Mouse (Mus musculus): Measurements from ENCODE around the gene Cnr1.

The Cnr1 gene

DNA sequence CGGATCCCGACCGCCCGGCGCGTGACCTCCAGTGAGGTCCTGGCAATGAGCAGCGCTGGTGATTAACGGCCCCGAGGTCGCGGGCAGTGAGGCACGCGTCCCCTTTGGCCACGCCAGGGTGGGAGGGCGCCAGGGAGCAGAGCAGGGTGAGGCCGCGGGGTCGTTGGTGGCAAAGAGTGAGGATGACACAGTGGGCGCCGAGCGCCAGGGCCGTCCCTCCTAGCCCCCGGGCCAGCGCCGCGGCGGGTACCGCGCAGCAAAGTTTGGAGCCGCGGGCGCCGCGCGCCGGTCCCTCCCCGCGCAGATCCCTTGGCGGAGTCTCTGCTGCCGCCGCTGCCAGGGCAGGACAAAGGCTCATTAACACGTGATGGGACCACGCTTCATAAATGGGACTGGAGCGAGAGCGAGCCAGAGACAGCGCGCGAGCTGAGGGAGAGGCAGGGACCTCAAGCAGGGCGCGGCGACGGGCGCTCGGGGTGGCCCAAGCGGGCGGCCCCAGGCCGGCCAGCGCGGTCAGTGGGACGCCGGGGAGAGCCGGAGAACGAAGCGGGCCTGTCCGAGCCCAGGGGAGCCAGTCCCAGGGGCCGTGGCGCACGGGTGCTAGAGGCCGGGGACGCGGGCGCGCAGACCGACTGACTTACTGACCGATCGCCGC lies at the start of gene Cnr1:
Cnr1 (plus strand) TSS at position 360 of the 655 bp plus-strand sequence.
- DNase-seq (ENCODE audit: low spot score in 2 of 2) = peak; percentile 39 to 57

DNA sequence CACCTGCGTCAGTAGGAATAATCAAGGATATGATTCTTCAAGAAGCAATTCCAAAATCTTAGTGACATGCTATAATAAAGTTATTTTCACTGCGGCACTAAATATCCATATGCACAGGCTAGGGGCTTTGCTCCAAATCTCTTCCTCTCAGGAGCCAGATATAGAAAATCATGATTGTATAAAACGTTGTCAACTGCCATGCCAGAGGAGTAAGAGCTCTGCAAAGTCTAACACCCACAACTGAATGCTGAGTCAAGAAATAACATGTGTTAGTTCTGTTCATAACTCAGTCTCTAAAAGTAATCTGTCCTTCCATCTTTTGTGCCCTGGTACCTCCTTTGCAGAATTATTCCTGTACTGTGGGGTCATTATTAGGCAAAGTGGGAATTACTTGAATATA lies 44.4 kb upstream of the Cnr1 start:
- DNase-seq (ENCODE audit: low spot score in 2 of 2) = no peak

DNA sequence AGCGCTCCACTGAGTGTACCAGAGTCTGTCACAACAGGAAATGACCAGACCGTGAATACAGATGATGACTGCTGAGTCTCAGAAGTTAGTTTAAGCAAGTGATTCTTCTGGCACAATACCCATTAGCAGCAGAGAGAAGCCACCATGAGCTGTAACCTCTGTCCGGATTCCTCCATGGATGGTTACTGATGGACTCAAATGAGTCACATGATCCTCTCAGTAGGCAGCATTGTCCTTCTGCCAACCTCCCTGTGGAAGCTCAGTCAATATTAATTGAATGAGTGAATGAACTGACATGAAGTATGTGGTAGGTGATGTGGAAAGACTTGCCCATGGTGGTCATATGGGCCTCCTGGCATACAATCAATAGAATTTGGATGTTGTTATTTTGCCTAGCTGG lies 38.4 kb upstream of the Cnr1 start:
- DNase-seq (ENCODE audit: low spot score in 2 of 2) = no peak

DNA sequence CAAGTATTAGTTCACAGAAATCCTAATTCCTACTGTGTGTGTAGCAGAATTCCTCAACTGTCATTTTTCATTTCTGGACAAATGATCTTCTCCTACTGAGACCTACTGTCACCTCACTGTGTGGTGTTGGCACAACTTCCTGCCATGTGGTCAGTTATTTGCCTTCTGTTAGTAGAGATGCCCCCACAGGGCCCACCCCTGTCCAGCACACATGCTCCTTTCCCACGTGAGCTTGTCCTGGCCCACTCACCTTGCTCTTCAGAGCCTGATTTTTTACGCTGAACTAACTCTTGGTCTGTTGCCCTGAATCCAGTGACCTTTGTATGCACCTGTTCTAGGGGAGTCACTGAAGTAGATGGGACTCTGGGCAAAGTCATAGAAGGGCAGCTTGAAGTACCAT lies 34.4 kb upstream of the Cnr1 start:
- no peak for DNase-seq (ENCODE audit: low spot score in 2 of 2)

DNA sequence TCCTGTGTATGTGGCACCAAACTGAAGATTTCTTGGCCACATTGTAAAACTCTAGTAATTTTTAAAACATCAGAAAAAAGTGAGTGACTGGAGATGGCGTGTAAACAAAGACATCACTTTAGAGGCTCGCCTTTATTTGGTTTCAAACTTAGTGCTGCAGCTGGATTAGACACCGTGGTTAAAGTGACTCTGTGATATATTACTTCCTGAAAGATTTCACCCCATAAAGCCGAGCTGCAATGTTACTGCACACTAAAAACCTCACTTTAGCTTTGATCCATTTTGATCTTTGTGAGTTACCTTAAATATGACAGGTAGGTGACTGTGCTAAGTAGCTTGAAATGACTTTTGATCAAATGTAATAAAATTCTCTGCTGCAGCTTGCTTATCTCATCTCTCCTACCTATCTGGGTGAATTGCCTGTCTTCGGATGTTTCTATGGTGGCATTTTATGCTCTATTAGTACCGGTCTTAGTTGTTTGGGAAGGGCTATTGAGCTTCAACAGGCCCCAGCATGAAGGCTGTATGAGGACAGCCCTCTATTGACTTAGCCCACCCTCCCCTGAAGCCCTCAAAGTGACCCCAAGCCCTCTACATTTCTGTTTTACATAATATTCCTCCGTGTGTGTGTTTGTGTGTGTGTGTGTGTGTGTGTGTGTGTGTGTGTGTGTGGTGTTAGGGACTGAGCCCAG lies 32.1 kb upstream of the Cnr1 start:
- DNase-seq (ENCODE audit: low spot score in 2 of 2) = no peak

DNA sequence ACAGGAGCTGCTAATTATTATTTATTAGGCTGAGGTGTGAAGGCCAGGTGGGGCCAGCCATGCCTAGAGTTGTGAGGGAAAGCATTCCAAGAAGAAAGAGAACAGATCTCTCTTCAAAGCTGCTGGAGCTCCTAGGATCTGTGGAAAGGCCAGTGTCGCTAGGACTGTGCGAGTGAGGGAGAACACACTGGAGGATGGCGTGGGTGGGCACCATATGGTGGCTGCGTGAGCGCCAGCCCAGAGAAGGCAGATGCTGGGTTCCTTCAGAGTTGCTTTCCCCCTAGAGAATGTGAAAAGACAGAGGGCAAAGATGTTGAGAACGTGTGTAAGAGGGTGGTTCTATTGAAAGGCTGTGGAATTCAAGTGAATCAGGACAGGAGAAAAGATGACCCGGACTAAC lies 30.6 kb upstream of the Cnr1 start:
- no peak for DNase-seq (ENCODE audit: low spot score in 2 of 2)

DNA sequence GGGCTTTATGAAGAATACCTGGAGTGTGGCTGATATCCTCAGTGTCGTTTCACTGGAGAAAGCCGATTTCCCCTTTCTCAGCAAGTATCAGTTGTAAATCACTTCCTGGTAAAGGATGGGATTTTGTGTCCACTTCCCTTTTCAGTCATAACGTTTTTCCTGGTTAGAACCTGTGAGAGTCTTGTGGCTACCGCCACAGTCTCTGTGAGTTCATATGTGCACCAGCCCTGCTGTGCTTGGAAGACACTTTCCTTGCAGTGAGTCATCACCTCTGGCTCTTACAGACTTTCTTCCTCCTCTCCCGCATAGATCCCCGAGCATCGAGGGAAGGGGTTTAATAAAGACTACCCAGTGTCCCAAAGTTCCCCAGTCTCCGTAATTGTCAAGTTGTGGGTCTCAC lies 29.3 kb upstream of the Cnr1 start:
- no peak for DNase-seq (ENCODE audit: low spot score in 2 of 2)

DNA sequence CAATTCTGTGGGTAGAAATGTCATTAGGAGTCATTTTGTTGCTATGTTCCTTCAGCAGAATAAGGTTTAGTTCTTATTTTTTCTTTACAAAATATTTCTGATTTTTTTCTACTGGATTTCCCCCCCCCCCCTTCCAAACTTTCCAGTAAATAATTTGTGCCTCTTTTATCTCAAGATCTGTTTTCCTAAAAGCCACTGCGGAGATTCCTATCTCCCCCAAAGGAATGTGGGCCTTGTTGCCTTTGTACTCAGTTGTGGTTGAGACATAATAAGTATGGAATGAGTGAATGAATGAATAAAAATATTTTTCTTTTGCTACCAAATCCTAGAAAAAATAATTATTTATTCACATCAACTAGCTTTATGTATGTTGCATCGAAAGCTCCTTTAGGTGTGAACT lies 28.9 kb upstream of the Cnr1 start:
- DNase-seq (ENCODE audit: low spot score in 2 of 2) = no peak

DNA sequence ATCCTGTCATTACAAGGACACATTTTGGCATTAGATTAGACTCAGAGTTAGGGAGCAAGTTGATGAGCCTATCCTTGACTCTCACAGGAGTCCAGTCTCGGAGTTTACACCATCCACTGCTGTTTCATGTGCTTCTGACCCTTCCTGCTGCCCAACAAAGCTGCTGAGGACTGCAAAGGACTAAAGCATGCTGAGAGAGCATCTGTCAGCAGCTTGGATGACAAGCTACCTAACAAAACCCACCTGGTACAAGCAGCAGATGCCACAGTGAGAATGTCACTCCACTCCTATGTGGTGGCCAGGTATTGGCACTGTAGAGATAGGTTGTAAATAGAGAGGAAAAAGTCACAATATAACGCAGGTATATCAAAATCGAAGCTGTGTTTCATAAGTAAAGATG lies 22.7 kb upstream of the Cnr1 start:
- no peak for DNase-seq (ENCODE audit: low spot score in 2 of 2)

DNA sequence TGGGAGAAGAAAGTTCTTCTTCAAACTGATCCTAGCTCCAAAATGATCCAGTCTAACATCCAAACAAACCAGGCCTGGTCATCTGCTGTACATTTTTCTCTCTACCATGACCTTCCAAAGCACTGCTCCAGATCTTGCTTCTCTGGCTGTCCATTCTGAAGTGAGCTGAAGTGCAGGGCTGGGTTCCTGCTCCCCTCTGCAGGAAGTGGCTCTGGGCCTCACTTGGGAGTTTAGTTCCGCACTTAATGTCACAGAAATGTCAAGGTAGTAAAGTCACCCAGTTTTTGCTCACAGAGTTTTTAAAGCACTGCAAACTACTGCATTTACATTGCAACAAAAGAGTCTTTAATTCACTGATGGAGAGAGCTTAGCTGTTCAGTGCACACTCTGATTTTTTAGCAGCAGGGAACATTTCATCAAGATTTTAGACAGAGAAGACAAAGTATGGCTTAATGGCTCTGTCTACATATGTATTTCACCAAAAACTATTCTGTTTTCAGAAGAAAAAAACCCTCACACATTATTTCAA lies 20.5 kb upstream of the Cnr1 start:
- DNase-seq (ENCODE audit: low spot score in 2 of 2) = no peak

DNA sequence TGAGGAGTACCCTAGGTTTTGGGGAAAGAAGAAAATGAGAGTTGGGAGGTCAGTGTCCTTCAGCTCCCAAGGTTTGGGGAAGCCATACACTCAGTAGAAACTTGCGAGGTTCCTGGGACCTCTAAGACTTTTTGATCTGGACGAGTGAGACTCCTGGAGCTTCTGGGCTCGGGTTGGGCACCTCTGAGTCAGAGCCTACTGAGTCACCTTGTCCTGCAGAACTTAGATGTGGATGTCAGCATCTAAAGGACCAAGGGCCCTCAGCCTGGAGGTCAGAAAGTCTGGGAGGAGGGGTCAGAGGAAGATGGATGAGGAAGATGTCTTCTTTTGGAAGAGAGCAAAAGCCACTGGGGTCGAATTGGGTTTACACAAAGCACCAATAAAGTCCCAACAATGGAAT lies 19.6 kb upstream of the Cnr1 start:
- DNase-seq (ENCODE audit: low spot score in 2 of 2) = no peak

DNA sequence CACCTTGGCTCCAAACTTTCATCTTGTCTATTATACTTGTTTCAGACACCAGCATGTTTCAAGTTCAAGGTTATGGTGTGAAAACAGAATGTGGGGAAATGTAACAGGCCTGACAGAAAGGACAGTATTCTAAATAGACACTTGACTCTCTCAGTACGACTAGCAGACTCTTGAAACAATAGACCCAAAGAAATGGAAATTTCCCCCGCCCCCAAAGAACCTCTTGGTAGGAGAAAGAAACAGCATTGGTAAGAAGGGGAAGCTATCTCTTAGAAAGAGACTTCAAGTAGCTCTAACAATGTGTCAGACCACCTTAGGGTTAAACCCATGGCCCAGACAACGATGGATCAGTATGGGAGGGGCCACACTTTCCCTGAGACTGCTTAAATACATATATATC lies 15.6 kb upstream of the Cnr1 start:
- no peak for DNase-seq (ENCODE audit: low spot score in 2 of 2)

DNA sequence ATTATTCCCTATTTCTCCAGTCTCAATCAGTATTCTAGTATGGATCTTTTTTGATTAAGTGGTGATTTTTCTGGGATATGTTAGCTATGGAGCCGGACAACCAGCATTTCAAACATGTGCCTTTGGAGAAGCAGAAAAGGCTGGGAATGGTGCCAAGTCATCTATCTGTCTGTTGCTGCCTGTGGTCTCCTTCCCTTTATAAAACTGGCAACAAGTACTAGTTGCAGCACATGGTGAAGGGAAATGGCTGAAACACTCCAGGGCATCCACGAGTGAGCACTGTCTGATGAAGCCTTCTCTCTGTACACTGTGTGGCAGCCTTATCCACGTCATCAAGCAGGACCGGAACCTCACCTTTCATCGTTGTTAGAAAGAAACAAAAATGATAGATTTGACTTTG lies 8.7 kb upstream of the Cnr1 start:
- DNase-seq (ENCODE audit: low spot score in 2 of 2) = no peak

DNA sequence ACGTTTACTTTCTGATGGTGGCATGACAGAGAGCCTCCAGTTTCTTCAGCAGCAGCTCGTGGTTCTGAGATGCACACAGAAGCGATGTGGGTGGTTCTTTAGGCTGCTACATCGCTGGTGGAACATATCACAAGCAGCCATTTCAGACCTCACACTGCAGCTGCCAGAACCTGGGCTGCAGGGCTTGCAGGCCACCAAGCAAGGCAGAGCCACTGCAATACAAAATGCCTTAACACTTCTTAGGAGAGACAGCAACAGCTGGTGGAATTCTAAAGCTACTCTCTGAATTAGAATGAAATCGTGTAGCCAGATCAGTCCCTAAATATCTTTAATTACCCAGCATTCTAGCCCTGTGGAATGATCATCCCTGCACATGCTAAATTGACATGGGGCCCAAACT lies 3.6 kb upstream of the Cnr1 start:
- no peak for DNase-seq (ENCODE audit: low spot score in 2 of 2)

DNA sequence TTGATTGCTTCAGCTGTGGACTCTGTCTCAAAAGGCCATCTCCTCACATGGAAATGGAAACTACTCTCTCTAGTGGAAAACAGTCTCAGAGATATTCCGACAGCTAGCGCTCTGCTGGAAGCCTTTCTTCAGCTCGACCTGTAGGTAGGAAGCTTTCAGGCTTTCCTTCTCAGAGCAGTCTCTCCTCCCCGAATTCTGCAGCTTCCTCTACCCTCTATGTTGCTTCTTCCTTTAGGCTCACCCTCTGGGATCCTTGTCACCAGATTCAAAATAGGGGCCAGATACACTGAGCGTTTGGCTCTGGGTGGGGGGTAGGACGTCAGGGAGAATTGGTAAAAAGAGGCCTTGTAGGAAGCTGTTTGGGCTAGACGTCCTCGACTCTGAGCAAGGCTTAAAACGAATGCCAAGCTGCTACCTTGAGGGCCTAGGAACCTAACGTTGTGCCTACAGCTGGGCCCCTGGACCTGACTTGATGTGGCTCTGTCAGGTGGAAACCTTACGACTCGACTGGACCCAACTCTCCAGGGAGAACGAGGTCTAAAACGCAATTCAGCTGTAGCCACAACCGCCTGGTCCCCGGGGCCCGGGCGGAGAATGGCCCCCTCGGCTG lies 1.1 kb upstream of the Cnr1 start:
- DNase-seq (ENCODE audit: low spot score in 2 of 2) = no peak

DNA sequence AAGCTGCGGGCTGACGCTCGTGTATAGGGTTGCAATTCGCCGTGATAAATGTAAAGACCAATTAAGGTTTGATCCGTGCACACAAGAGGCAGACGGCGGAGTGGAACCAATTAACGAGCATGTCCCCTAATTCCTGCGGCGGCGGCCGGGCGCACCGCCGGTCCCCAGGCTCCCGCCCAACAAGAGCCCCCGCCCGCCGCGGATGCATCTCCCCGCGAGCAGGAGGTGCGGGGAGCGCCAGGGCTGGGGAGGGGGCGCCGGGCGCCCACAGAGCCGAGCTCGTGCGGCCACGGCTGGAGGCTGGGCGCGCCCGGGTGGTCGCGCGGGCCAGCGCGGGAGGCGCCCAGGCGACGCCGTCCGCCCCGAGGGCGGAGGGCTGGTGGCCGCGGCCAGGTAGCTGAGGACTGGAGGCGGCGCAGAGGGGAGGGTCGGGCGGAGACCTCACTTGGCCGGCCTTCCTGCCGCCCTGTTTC lies 596 bp upstream of the Cnr1 start:
- peak in 1 of 2 experiments; percentile 4 for DNase-seq (ENCODE audit: low spot score in 2 of 2)

DNA sequence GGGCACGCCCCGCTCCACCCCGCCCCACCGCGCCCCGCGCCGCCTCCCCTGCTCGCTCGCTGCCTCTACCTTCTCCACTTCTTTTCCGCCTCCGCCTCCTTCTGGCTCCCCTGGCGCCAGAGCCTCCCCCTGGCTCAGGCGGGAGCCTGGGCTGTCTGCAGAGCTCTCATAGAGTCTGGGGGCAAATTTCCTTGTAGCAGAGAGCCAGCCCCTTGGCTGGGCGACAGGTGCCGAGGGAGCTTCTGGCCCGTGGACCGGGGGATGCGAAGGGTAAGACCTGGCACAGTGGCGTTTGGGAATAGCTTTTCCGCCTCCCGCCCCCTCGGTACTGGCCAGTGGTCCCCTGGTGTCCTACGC lies 474 bp downstream of the Cnr1 start:
- no peak for DNase-seq (ENCODE audit: low spot score in 2 of 2)

DNA sequence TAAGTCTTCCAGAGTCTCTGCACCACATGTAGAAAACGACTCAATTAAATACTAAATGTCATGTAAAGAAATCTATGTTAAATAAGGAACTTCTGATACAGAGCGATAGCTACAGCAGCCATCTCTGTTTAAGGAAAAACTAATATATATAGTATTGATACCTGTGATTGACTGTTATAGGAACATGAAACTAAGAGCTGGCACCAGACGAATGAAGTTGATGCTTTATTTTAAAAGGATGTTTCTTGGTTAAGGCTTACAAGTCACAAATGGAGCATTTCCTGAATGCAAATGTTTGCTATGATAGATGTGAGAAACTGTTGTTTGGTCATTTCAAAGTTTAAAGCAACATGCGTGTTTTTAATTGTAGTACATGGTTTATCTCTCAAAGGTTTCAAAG lies 1.1 kb downstream of the Cnr1 start:
- DNase-seq (ENCODE audit: low spot score in 2 of 2) = no peak

DNA sequence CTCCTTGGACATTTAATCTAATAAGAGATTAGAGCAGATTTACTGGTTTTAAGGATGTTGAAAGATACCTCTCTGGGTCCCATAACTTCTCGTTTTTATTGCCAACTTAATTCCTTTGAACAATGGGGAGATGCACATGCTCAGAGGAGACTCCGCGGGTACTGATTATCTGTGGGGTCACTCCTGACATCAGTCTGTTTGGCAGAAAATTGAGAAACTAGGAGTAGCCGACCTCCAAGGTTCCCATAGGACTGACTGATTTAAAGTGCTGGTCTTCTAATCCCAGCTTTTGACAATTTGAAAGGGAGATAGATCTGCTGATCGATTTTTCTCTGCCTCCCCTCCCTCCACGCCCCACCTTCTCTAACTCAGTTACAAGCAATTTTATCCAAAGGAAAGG lies 1.6 kb downstream of the Cnr1 start:
- DNase-seq (ENCODE audit: low spot score in 2 of 2) = no peak

DNA sequence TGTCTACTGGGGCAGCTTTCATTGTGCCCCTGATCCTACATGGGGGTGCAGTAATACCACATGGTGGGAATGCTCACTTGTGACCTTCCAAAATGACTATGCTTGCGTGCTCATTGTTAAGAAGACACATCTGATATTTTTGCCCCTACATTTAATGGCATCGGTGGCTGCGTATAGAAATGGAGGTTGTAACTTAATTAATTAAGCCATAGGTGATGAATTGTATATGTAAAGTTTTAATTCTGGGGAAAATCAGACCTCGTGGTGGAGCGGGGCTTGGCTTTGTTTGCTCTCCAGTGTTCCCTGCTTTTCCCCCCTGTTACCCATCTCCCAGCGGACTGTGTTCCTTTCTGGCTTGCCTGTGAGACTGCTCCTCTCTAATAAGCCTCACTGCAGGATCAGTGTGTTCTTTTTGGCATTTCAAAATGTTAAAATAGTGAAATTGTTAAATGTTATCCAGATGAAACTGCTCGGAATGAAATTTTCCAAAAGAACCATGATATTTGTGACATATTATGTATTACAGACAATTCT lies 2.4 kb downstream of the Cnr1 start:
- DNase-seq (ENCODE audit: low spot score in 2 of 2) = no peak

DNA sequence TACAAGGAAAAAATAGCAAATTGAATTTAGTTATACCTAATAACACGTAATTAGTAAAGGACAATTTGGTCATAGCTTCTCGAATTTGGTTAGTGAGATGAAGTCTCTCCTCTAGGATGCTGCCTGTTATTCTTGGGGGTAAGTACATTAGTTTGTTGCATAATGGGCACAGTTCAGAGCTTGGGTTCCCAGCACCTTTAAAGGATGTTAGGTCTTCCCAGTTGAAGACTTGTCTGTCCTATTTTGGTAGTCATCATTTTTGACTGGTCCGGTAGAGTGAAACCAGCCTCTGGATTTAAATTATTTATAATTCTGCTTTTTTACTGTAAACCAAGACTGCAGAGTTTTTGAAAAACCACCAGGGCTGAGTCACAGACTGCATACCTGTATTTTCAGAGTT lies 3.3 kb downstream of the Cnr1 start:
- no peak for DNase-seq (ENCODE audit: low spot score in 2 of 2)

DNA sequence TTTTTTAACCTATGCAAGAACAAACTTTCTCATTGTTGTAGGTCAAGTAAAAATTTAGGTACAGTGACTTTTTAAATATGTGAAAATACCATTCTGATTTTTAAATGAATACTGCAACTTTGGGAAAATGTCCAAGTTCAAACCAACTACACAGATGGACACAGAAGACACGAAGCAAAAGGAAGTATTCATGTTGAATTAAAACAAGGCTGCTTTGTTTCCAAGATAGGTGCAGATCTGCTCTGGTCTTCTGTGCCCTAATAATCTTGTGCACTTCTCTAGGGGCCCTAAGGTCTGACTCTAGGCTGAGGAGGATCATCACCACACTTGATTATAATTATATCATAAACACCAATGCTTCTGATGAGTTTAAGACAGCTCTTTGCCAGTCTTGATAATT lies 4.1 kb downstream of the Cnr1 start:
- DNase-seq (ENCODE audit: low spot score in 2 of 2) = no peak

DNA sequence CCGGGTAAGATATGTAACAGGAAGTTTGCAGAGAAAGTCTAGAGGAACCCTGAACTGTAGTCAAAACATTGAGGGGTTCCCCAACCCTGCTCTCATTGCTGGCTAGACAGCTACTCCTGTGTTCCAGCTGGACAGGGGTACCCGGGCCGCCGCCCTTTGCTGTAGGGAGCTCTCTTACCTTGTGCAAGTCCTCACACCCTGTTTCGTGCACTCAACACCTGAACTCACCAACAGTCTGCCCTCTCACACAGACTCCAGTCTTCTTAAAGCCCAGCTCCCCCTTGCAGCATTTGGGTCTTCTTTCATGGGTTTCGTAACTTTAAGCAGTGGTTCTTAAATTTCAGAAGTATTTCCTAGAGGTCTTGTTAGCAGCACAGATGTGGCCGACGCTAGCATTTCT lies 7.0 kb downstream of the Cnr1 start:
- no peak for DNase-seq (ENCODE audit: low spot score in 2 of 2)

Measured in urinary bladder, adult 18-20 months (tissue).